Mouse (Mus musculus) forebrain, embryonic 15.5 days (tissue): ENCODE results near the gene 4930432K21Rik. TPM values are rescaled to one million over a fixed set of nuclear protein-coding genes. Genes with fewer than 3 reads are reported as not detected.

Source experiments
- ATAC-seq: fragments of 200-750 bp; cut with Nextera tagmentation; replicated peaks from 2 replicates; pipeline ENCODE4 v1.8.0; 2017; ENCODE audit warnings: mild to moderate bottlenecking, moderate TSS enrichment, moderate library complexity
- H3K27ac ChIP-seq: fragments of 300-500 bp; sonication (generic); replicated peaks from 2 replicates; pipeline ENCODE4 v1.5.1; 2015; ENCODE audit warnings: mild to moderate bottlenecking, inconsistent platforms
- H3K27me3 ChIP-seq: fragments of 300-500 bp; sonication (generic); 2 replicates; pipeline ENCODE4 v1.6.1; 2015; ENCODE audit warnings: inconsistent platforms
- H3K36me3 ChIP-seq: fragments of 300-500 bp; sonication (generic); 2 replicates; pipeline ENCODE4 v1.6.1; 2015; ENCODE audit warnings: mild to moderate bottlenecking, inconsistent platforms
- H3K4me1 ChIP-seq: fragments of 300-500 bp; sonication (generic); 2 replicates; pipeline ENCODE4 v1.6.1; 2015; ENCODE audit warnings: inconsistent platforms
- H3K4me2 ChIP-seq: fragments of 300-500 bp; sonication (generic); replicated peaks from 2 replicates; pipeline ENCODE4 v1.6.1; 2015; ENCODE audit warnings: mild to moderate bottlenecking, inconsistent platforms
- H3K4me3 ChIP-seq: fragments of 300-500 bp; sonication (generic); 2 replicates; pipeline ENCODE4 v1.5.1; 2015; ENCODE audit warnings: mild to moderate bottlenecking, inconsistent platforms
- H3K9ac ChIP-seq: fragments of 300-500 bp; sonication (generic); replicated peaks from 2 replicates; pipeline ENCODE4 v1.6.1; 2015; ENCODE audit warnings: mild to moderate bottlenecking, inconsistent platforms
- H3K9me3 ChIP-seq: fragments of 300-500 bp; sonication (generic); 2 replicates; pipeline ENCODE4 v1.6.1; 2016; ENCODE audit warnings: inconsistent platforms
- WGBS: fragments of 180-500 bp; shearing (Covaris S2); methylation state at CpG from one replicate; pipeline ENCODE4 v1.1.7; 2015; ENCODE audit warnings: mixed read lengths; 5-methylcytosine and 5-hydroxymethylcytosine counted together
- polyA plus RNA-seq: library from polyadenylated mRNA; unstranded; fragments of >200 nt; fragmentation: Nextera tagmentation; extraction: Ambion mirVana; gene quantifications from 2 replicates; pipeline ENCODE4 v1.2.1, GENCODE M21; 2015

Gene 4930432K21Rik
- polyA plus RNA-seq, result 2.4 and 2.7 TPM in 2 replicates

GRCm38 (mm10) chr8:84147769-84148530, at the start of gene 4930432K21Rik, which contains the start of gene Cc2d1a:
Gene 4930432K21Rik (plus strand): TSS chr8:84148025.
Gene Cc2d1a (minus strand): TSS chr8:84147936.
- H3K27ac ChIP-seq, result 0 out of 2 replicates have a peak within 1 kb of the TSS, but pooled peaks have one; percentile 11
- peak within 1 kb of the TSS; percentile 93 for H3K4me2 ChIP-seq
- peak; percentile 96 for ATAC-seq
- no peaks in the 10 kb centered on the region for H3K27me3 ChIP-seq
- peaks cover 24% of the 10 kb centered on the region for H3K4me1 ChIP-seq
- peak within 1 kb of the TSS; percentile 73 for H3K4me3 ChIP-seq
- peak within 1 kb of the TSS; percentile 67 for H3K9ac ChIP-seq
- H3K36me3 ChIP-seq, result peaks cover 15% of the 10 kb centered on the region
- 16% methylated on average over 49 of the region's 49 CpGs for WGBS
- no peaks in the 10 kb centered on the region for H3K9me3 ChIP-seq

GRCm38 (mm10) chr8:84098376-84098775, 49.4 kb upstream of the 4930432K21Rik start:
- Histone ChIP-seq H3K4me3 (no peak overlapping the region), H3K4me1 (peaks cover 19% of the 10 kb centered on the region)

GRCm38 (mm10) chr8:84101476-84102270, 46.2 kb upstream of the 4930432K21Rik start:
- Histone ChIP-seq H3K36me3 (peaks cover 28% of the 10 kb centered on the region), H3K27ac (no peak overlapping the region), H3K4me2 (no peak overlapping the region), H3K9ac (no peak overlapping the region), H3K4me3 (no peak overlapping the region), H3K9me3 (no peaks in the 10 kb centered on the region), H3K4me1 (peaks cover 31% of the 10 kb centered on the region), H3K27me3 (no peaks in the 10 kb centered on the region)
- no peak for ATAC-seq
- 90% methylated on average over 25 of the region's 25 CpGs for WGBS

More at GRCm38 (mm10) chr8:84098376-84098775, 49.4 kb upstream of the 4930432K21Rik start:
- peaks cover 55% of the 10 kb centered on the region for H3K36me3 ChIP-seq
- H3K4me2 ChIP-seq, result no peak overlapping the region
- H3K9me3 ChIP-seq, result no peaks in the 10 kb centered on the region
- ATAC-seq, result no peak
- 93% methylated on average over 7 of the region's 7 CpGs for WGBS
- no peaks in the 10 kb centered on the region for H3K27me3 ChIP-seq
- no peak overlapping the region for H3K9ac ChIP-seq
- no peak overlapping the region for H3K27ac ChIP-seq

GRCm38 (mm10) chr8:84103601-84104000, 44.2 kb upstream of the 4930432K21Rik start:
- peak overlapping the region; percentile 76 for H3K9ac ChIP-seq
- peak overlapping the region; percentile 92 for H3K27ac ChIP-seq
- no peaks in the 10 kb centered on the region for H3K9me3 ChIP-seq
- ATAC-seq, result no peak
- H3K36me3 ChIP-seq, result peaks cover 12% of the 10 kb centered on the region
- peak overlapping the region; percentile 68 for H3K4me3 ChIP-seq
- no peaks in the 10 kb centered on the region for H3K27me3 ChIP-seq
- WGBS, result 50% methylated on average over 3 of the region's 3 CpGs
- peaks cover 31% of the 10 kb centered on the region for H3K4me1 ChIP-seq
- peak overlapping the region; percentile 77 for H3K4me2 ChIP-seq

- Histone ChIP-seq H3K27me3 (no peaks in the 10 kb centered on the region), H3K4me2 (peak overlapping the region; percentile 77), H3K4me3 (peak overlapping the region; percentile 68), H3K27ac (peak overlapping the region; percentile 92), H3K36me3 (peaks cover 12% of the 10 kb centered on the region; the same call in 1 of the 2 replicates), H3K4me1 (peaks cover 31% of the 10 kb centered on the region), H3K9me3 (no peaks in the 10 kb centered on the region), H3K9ac (peak overlapping the region; percentile 76)
- peak; percentile 76 for ATAC-seq
- under 1% methylated on average over 17 of the region's 29 CpGs for WGBS
Measured at GRCm38 (mm10) chr8:84104221-84104620, 43.6 kb upstream of the 4930432K21Rik start.

GRCm38 (mm10) chr8:84104697-84105609, 42.9 kb upstream of the 4930432K21Rik start, which contains the start of gene Dcaf15:
Gene Dcaf15 (minus strand): TSS chr8:84104768.
- Histone ChIP-seq H3K36me3 (peaks cover 9% of the 10 kb centered on the region; the same call in 1 of the 2 replicates), H3K4me1 (peaks cover 31% of the 10 kb centered on the region), H3K9ac (peak within 1 kb of the TSS; percentile 76), H3K4me3 (peak within 1 kb of the TSS; percentile 68), H3K9me3 (no peaks in the 10 kb centered on the region), H3K27me3 (no peaks in the 10 kb centered on the region), H3K27ac (peak within 1 kb of the TSS; percentile 92), H3K4me2 (peak within 1 kb of the TSS; percentile 77)
- WGBS, result 6% methylated on average over 42 of the region's 42 CpGs
- peak; percentile 97 for ATAC-seq

GRCm38 (mm10) chr8:84105676-84106075, 42.1 kb upstream of the 4930432K21Rik start:
- no peak for ATAC-seq
- Histone ChIP-seq H3K27ac (peak overlapping the region; percentile 82; the same call in 1 of the 2 replicates), H3K4me3 (no peak overlapping the region; the same call in 1 of the 2 replicates), H3K9ac (no peak overlapping the region), H3K27me3 (no peaks in the 10 kb centered on the region), H3K9me3 (no peaks in the 10 kb centered on the region), H3K4me2 (peak overlapping the region; percentile 51; the same call in 1 of the 2 replicates), H3K4me1 (peaks cover 31% of the 10 kb centered on the region), H3K36me3 (peaks cover 5% of the 10 kb centered on the region; the same call in 1 of the 2 replicates)
- 83% methylated on average over 2 of the region's 2 CpGs for WGBS

- H3K27ac ChIP-seq, result no peak overlapping the region
- no peaks in the 10 kb centered on the region for H3K9me3 ChIP-seq
- no peak overlapping the region for H3K4me2 ChIP-seq
- WGBS, result 94% methylated on average over 6 of the region's 6 CpGs
- ATAC-seq, result no peak
- no peak overlapping the region for H3K4me3 ChIP-seq
- H3K9ac ChIP-seq, result no peak overlapping the region
- H3K36me3 ChIP-seq, result peaks cover 5% of the 10 kb centered on the region; the same call in 1 of the 2 replicates
- H3K27me3 ChIP-seq, result no peaks in the 10 kb centered on the region
- H3K4me1 ChIP-seq, result peaks cover 28% of the 10 kb centered on the region
Measured at GRCm38 (mm10) chr8:84106216-84107040, 41.4 kb upstream of the 4930432K21Rik start.

- Histone ChIP-seq H3K27me3 (no peaks in the 10 kb centered on the region), H3K4me3 (no peak overlapping the region), H3K4me1 (no peaks in the 10 kb centered on the region), H3K9ac (no peak overlapping the region), H3K27ac (no peak overlapping the region), H3K36me3 (no peaks in the 10 kb centered on the region), H3K9me3 (no peaks in the 10 kb centered on the region), H3K4me2 (no peak overlapping the region)
- WGBS, result 92% methylated on average over 6 of the region's 6 CpGs
- ATAC-seq, result no peak
Measured at GRCm38 (mm10) chr8:84115646-84116045, 32.2 kb upstream of the 4930432K21Rik start.

- H3K9me3 ChIP-seq, result no peaks in the 10 kb centered on the region
- H3K4me1 ChIP-seq, result no peaks in the 10 kb centered on the region
- H3K4me2 ChIP-seq, result no peak overlapping the region
- no peaks in the 10 kb centered on the region for H3K27me3 ChIP-seq
- no peak overlapping the region for H3K4me3 ChIP-seq
- 88% methylated on average over 3 of the region's 3 CpGs for WGBS
- H3K36me3 ChIP-seq, result no peaks in the 10 kb centered on the region
- H3K9ac ChIP-seq, result no peak overlapping the region
- ATAC-seq, result no peak
- no peak overlapping the region for H3K27ac ChIP-seq
Measured at GRCm38 (mm10) chr8:84122151-84122550, 25.7 kb upstream of the 4930432K21Rik start.
